Mouse (Mus musculus): ENCODE results near the gene Fto. TPM values are rescaled to one million over a fixed set of nuclear protein-coding genes. Genes with fewer than 3 reads are reported as not detected.

Fto gene
- polyA plus RNA-seq, 1 experiment from 2014 or later, result 113 TPM

DNA sequence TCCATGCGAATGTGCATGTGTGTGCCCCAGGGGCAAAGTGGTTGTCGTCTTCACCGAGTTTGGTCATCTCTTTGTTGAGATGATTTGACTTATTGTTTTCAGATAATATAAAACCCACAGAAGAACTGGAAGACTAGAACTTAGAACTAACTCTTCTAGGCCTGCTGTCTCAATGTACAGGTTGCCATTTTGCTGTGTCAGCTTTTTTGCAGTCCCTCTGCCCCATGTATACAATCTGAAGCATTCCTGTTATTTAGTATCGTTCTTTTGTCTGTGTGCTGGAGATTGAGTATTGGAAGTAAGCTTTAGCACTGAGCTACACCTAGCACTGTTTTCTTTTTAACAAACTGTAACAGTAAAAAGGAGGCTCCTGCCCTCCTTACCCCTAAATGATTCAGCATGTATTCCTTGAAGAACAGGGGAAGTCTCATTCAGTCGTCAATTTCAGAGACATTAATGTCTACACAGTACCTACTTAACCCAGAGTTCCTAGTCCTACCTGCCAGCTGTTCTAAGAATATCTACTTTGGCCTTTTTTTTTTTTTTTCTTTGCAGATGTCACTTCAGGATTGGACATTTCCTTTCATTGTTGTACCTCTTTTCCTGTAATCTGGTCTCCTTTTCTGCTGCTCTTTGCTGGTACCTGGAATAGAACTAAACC is 4.4 kb downstream of the Fto start:
- H3K4me3 ChIP-seq (ENCODE audit: low read depth, low read length), result no peak overlapping the region
- 92% methylated on average over 5 of the region's 5 CpGs for WGBS
- H3K4me2 ChIP-seq (ENCODE audit: low read depth), result no peak overlapping the region

DNA sequence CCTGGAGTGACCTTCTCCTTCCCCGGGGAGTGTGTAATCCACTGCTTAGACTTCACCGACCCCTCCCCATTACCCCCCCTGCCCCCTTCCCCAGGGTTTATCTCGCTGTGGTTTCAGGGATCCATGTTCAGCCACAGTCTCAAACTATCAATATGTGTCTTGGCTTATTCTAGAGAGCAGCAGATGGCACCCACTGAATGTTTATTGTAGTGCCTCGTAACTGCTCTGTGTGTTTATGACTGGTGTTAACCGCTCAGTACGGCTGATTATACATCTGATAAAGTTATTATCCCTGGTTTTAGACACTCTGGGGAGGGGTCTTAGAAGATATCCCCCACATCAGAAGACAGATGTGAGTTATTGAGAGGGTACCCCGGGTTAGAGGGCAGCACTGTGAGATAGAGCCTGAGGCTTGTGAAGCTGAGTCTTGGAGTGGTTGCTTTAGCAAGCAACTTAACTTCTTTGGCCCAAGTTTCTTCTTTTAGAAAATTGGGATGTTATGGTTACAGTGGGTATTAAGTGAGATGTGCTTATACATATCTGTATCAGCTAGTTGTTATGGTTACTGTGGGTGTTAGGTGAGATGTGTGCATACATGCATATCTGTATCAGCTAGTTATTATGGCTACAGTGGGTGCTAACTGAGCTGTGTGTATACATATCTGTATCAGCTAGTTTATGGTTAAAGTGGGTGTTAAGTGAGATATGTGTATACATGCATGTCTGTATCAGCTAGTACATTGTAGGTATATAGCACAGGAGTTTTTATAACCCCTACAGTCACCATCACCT is 5.8 kb downstream of the Fto start:
- no peak overlapping the region for H3K4me2 ChIP-seq (ENCODE audit: low read depth)
- H3K36me3 ChIP-seq (ENCODE audit: control insufficient read depth, insufficient read depth, low read length), result no peaks in the 10 kb centered on the region
- no peak overlapping the region for H3K9ac ChIP-seq (ENCODE audit: low read length)
- ATAC-seq (ENCODE audit: insufficient read depth, low FRiP score, low TSS enrichment) (no peak), DNase-seq (ENCODE audit: low spot score) (no peak)
- no peak overlapping the region for H3K4me3 ChIP-seq (ENCODE audit: low read depth, low read length)
- WGBS, result 81% methylated on average over 7 of the region's 7 CpGs
- no peaks in the 10 kb centered on the region for H3K9me3 ChIP-seq (ENCODE audit: control insufficient read depth, low read length)
- H3K27ac ChIP-seq (ENCODE audit: low read depth, low read length), result no peak overlapping the region
- peaks cover 6% of the 10 kb centered on the region; the same call in 1 of the 2 replicates for H3K4me1 ChIP-seq (ENCODE audit: control insufficient read depth, insufficient read depth, low read length)
- H3K27me3 ChIP-seq (ENCODE audit: control insufficient read depth, insufficient read depth, low read length), result no peaks in the 10 kb centered on the region

More for the DNA sequence above, 4.4 kb downstream of the Fto start:
- no peak overlapping the region for H3K9ac ChIP-seq (ENCODE audit: low read length)
- no peaks in the 10 kb centered on the region for H3K9me3 ChIP-seq (ENCODE audit: control insufficient read depth, low read length)
- ATAC-seq (ENCODE audit: insufficient read depth, low FRiP score, low TSS enrichment), result no peak
- no peak for DNase-seq (ENCODE audit: low spot score)
- no peaks in the 10 kb centered on the region for H3K27me3 ChIP-seq (ENCODE audit: control insufficient read depth, insufficient read depth, low read length)
- H3K27ac ChIP-seq (ENCODE audit: low read depth, low read length), result no peak overlapping the region
- peaks cover 10% of the 10 kb centered on the region; the same call in 1 of the 2 replicates for H3K4me1 ChIP-seq (ENCODE audit: control insufficient read depth, insufficient read depth, low read length)
- H3K36me3 ChIP-seq (ENCODE audit: control insufficient read depth, insufficient read depth, low read length), result no peaks in the 10 kb centered on the region

DNA sequence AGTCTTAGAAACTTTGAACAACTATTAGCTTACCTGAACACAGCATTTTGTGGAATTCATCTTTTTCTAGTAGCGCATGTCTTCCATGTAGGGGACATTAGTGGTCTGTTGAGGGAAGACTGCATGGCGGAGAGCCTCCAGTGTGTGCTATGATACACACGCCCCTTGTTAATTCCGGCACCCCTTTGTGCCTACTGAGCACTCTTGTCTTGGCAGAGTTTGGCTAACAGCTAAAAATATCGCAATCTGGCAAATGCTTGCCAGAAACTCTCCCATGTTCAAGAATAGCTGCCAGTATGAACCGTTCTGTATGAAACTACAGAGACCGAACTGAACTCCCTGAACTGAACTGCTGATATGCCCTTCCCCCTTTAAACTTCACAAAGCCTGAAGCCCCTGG is 10.2 kb downstream of the Fto start:
- DNase-seq (ENCODE audit: low spot score) (no peak), ATAC-seq (ENCODE audit: insufficient read depth, low FRiP score, low TSS enrichment) (no peak)
- Histone ChIP-seq H3K9me3 (ENCODE audit: control insufficient read depth, low read length) (no peaks in the 10 kb centered on the region), H3K4me2 (ENCODE audit: low read depth) (no peak overlapping the region), H3K36me3 (ENCODE audit: control insufficient read depth, insufficient read depth, low read length) (peaks cover 2% of the 10 kb centered on the region; the same call in 1 of the 2 replicates), H3K4me1 (ENCODE audit: control insufficient read depth, insufficient read depth, low read length) (no peaks in the 10 kb centered on the region), H3K9ac (ENCODE audit: low read length) (no peak overlapping the region), H3K27ac (ENCODE audit: low read depth, low read length) (no peak overlapping the region), H3K27me3 (ENCODE audit: control insufficient read depth, insufficient read depth, low read length) (no peaks in the 10 kb centered on the region), H3K4me3 (ENCODE audit: low read depth, low read length) (no peak overlapping the region)
- WGBS, result 81% methylated on average over 7 of the region's 7 CpGs

DNA sequence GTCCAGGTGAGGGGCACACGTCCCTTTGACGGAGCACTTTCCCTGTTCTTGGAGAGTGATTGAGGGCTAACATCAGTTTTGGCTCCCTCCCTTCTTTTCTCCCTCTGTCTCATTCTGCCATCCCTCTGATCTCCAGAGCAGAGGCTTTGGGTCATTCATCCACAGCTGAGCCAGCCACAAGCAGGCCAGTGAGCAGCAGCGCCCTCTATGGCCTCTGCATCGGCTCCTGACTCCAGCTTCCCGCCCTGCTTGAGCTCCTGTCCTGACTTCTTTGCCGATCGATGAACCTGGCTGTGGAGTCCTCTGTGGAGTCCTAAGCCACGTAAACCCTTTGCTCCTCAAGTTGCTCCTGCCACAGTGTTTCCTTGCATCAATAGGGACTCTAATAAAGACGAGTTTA is 10.9 kb downstream of the Fto start:
- Histone ChIP-seq H3K4me3 (ENCODE audit: low read depth, low read length) (no peak overlapping the region), H3K4me2 (ENCODE audit: low read depth) (no peak overlapping the region), H3K9ac (ENCODE audit: low read length) (no peak overlapping the region), H3K9me3 (ENCODE audit: control insufficient read depth, low read length) (no peaks in the 10 kb centered on the region), H3K4me1 (ENCODE audit: control insufficient read depth, insufficient read depth, low read length) (peaks cover 4% of the 10 kb centered on the region), H3K27me3 (ENCODE audit: control insufficient read depth, insufficient read depth, low read length) (no peaks in the 10 kb centered on the region), H3K27ac (ENCODE audit: low read depth, low read length) (no peak overlapping the region), H3K36me3 (ENCODE audit: control insufficient read depth, insufficient read depth, low read length) (peaks cover 2% of the 10 kb centered on the region; the same call in 1 of the 2 replicates)
- WGBS, result 35% methylated on average over 9 of the region's 9 CpGs
- DNase-seq (ENCODE audit: low spot score) (no peak), ATAC-seq (ENCODE audit: insufficient read depth, low FRiP score, low TSS enrichment) (no peak)

DNA sequence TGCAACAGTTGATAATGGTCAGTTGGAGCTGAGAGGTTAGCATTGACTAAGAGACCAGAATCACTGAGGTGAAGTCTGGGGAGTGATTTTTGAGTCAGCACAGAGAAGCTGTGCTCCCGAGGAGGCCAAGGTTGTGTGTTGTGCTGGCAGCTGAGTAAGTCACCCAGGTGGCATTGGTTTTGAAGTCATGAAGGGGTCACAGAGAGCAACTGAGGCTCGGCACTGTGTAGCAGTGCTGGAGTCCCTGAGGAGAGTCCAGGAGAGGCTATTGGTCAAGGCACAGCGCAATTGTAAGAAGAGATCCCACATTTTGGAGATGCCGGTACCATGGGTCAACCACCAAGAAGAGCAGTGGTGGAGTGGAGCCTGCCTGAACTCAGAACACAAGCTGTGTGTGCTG is 11.6 kb downstream of the Fto start:
- Histone ChIP-seq H3K36me3 (ENCODE audit: control insufficient read depth, insufficient read depth, low read length) (peaks cover 2% of the 10 kb centered on the region; the same call in 1 of the 2 replicates), H3K9me3 (ENCODE audit: control insufficient read depth, low read length) (no peaks in the 10 kb centered on the region), H3K27me3 (ENCODE audit: control insufficient read depth, insufficient read depth, low read length) (no peaks in the 10 kb centered on the region), H3K27ac (ENCODE audit: low read depth, low read length) (no peak overlapping the region), H3K4me1 (ENCODE audit: control insufficient read depth, insufficient read depth, low read length) (peaks cover 10% of the 10 kb centered on the region), H3K4me2 (ENCODE audit: low read depth) (no peak overlapping the region), H3K9ac (ENCODE audit: low read length) (no peak overlapping the region), H3K4me3 (ENCODE audit: low read depth, low read length) (no peak overlapping the region)
- DNase-seq (ENCODE audit: low spot score), result no peak
- ATAC-seq (ENCODE audit: insufficient read depth, low FRiP score, low TSS enrichment), result no peak
- 83% methylated on average over 4 of the region's 4 CpGs for WGBS

DNA sequence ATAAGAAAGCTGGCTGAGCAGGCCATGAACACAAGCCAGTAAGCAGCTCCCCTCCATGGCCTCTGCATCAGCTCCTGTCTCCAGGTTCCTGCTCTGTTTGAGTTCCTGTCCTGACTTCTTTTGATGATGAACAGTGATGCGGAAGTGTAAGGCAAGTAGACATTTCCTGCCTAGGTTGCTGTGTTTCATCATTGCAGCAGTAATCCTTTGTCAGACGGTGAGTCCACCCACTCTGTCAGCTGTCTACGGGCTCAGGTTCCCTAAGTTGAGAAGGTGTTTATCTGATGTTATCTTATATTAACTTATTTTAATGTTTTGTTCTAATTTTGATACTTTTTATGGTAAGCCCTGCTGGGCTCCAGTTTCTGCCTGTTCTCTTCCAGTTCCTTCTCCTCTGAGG is 12.7 kb downstream of the Fto start:
- Histone ChIP-seq H3K9me3 (ENCODE audit: control insufficient read depth, low read length) (no peaks in the 10 kb centered on the region), H3K27me3 (ENCODE audit: control insufficient read depth, insufficient read depth, low read length) (no peaks in the 10 kb centered on the region), H3K4me1 (ENCODE audit: control insufficient read depth, insufficient read depth, low read length) (peaks cover 16% of the 10 kb centered on the region), H3K9ac (ENCODE audit: low read length) (no peak overlapping the region), H3K4me3 (ENCODE audit: low read depth, low read length) (no peak overlapping the region), H3K36me3 (ENCODE audit: control insufficient read depth, insufficient read depth, low read length) (peaks cover 2% of the 10 kb centered on the region; the same call in 1 of the 2 replicates), H3K4me2 (ENCODE audit: low read depth) (no peak overlapping the region), H3K27ac (ENCODE audit: low read depth, low read length) (no peak overlapping the region)
- ATAC-seq (ENCODE audit: insufficient read depth, low FRiP score, low TSS enrichment) (no peak), DNase-seq (ENCODE audit: low spot score) (no peak)
- WGBS, result 83% methylated on average over 3 of the region's 3 CpGs

DNA sequence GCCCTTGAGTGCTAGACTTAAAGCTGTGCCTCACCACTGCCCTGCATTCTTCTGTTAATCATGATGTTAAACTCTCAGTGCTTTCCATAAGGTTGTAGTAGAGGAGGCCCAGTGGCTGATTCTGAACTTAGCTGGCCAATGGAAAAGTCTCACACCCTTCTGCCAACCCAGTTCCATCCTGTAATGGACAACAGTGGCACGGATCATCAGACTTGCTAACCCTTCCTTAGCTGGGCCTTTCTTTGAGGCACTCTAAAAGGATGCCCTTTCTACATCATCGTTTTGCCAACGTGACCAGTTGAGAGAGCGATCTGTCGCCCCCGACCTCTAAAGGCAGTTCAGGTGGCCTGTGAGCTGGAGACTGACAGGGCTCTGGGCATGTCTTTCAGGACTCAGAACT is 13.6 kb downstream of the Fto start:
- H3K4me1 ChIP-seq (ENCODE audit: control insufficient read depth, insufficient read depth, low read length), result peaks cover 22% of the 10 kb centered on the region

DNA sequence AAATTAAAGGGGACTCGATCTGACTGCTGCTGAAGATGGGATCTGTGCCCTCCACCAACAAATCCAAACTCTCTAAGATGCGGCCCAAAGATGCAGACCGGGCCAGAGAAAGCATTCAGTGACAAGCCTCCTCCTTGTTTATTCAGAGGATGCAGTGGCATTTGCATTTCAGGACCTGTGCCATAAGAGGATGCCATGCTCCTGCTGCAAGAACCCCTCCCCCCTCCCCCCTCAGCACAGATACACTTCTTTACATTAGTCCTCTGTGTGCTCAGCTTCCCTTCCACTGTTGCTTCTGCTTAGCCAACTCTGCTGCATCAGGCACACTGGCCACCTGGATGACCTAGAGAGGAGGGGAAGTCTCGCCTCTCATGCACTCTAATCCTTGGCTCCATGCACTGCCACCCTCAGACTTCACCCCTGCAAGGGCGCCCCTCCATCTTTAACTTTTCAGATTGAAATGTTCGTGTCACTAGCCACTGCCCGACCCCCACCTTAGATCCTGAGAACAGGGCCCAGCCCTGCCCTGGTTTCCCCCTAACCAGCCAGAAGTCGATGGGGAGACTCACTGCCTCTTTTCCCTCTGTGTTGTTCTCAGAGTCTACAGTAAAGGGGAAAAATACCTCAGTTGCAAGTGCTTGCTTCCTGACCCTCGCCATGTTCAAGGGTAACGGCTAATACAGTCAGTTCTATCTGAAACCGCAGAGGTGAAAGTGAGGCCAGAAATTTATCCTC is 14.3 kb downstream of the Fto start:
- H3K9ac ChIP-seq (ENCODE audit: low read length), result no peak overlapping the region
- H3K27ac ChIP-seq (ENCODE audit: low read depth, low read length), result no peak overlapping the region
- H3K27me3 ChIP-seq (ENCODE audit: control insufficient read depth, insufficient read depth, low read length), result no peaks in the 10 kb centered on the region
- ATAC-seq (ENCODE audit: insufficient read depth, low FRiP score, low TSS enrichment) (no peak), DNase-seq (ENCODE audit: low spot score) (no peak)
- H3K36me3 ChIP-seq (ENCODE audit: control insufficient read depth, insufficient read depth, low read length), result peaks cover 2% of the 10 kb centered on the region; the same call in 1 of the 2 replicates
- no peak overlapping the region for H3K4me3 ChIP-seq (ENCODE audit: low read depth, low read length)
- 85% methylated on average over 11 of the region's 11 CpGs for WGBS
- peaks cover 23% of the 10 kb centered on the region for H3K4me1 ChIP-seq (ENCODE audit: control insufficient read depth, insufficient read depth, low read length)
- no peaks in the 10 kb centered on the region for H3K9me3 ChIP-seq (ENCODE audit: control insufficient read depth, low read length)
- no peak overlapping the region for H3K4me2 ChIP-seq (ENCODE audit: low read depth)

More for the DNA sequence above, 13.6 kb downstream of the Fto start:
- WGBS, result 93% methylated on average over 6 of the region's 6 CpGs
- Histone ChIP-seq H3K9me3 (ENCODE audit: control insufficient read depth, low read length) (no peaks in the 10 kb centered on the region), H3K9ac (ENCODE audit: low read length) (no peak overlapping the region), H3K36me3 (ENCODE audit: control insufficient read depth, insufficient read depth, low read length) (peaks cover 2% of the 10 kb centered on the region; the same call in 1 of the 2 replicates), H3K27ac (ENCODE audit: low read depth, low read length) (no peak overlapping the region), H3K27me3 (ENCODE audit: control insufficient read depth, insufficient read depth, low read length) (no peaks in the 10 kb centered on the region), H3K4me3 (ENCODE audit: low read depth, low read length) (no peak overlapping the region), H3K4me2 (ENCODE audit: low read depth) (no peak overlapping the region)
- DNase-seq (ENCODE audit: low spot score) (no peak), ATAC-seq (ENCODE audit: insufficient read depth, low FRiP score, low TSS enrichment) (no peak)

All from neural tube, embryonic 11.5 days (tissue).